Mouse (Mus musculus) CD8-positive naive resting alpha-beta T cell, adult 2 months (primary cell): Measurements from ENCODE around the gene Scaf8.
A peak's percentile ranks its signal among the peaks of the same experiment; 100 is the strongest.
"Not testable (repeated sequence)": the region's sequence is repeated elsewhere in the genome, so short reads cannot be mapped to it uniquely, and the experiment has no call there.

Source experiments
- DNase-seq, 2 experiments: peaks; one replicate each; pipeline ENCODE4 v3.0.0; 2022; ENCODE audit warnings: low read depth in 2 of 2, low spot score in 2 of 2

Gene Scaf8

GRCm38 (mm10) chr17:3114358-3114719, 433 bp upstream of the Scaf8 start:
- DNase-seq = peak in 1 of 2 experiments; percentile 84

- peak; percentile 40 to 52 for DNase-seq
Measured at GRCm38 (mm10) chr17:3115380-3115974, 705 bp downstream of the Scaf8 start.

GRCm38 (mm10) chr17:3120949-3121348, 6.2 kb downstream of the Scaf8 start:
- DNase-seq = not testable (repeated sequence)

- DNase-seq = not testable (repeated sequence)
Measured at GRCm38 (mm10) chr17:3123581-3123980, 8.8 kb downstream of the Scaf8 start.

- no peak for DNase-seq
Measured at GRCm38 (mm10) chr17:3128716-3129115, 13.9 kb downstream of the Scaf8 start.

- no peak for DNase-seq
Measured at GRCm38 (mm10) chr17:3129791-3130190, 15.0 kb downstream of the Scaf8 start.

GRCm38 (mm10) chr17:3135346-3135745, 20.6 kb downstream of the Scaf8 start:
- DNase-seq = no peak

- DNase-seq = no peak
Measured at GRCm38 (mm10) chr17:3136127-3136526, 21.4 kb downstream of the Scaf8 start.

- DNase-seq = no peak
Measured at GRCm38 (mm10) chr17:3138387-3138786, 23.6 kb downstream of the Scaf8 start.

GRCm38 (mm10) chr17:3140100-3140499, 25.3 kb downstream of the Scaf8 start:
- no peak for DNase-seq

- no peak for DNase-seq
Measured at GRCm38 (mm10) chr17:3148853-3149252, 34.1 kb downstream of the Scaf8 start.

- no peak for DNase-seq
Measured at GRCm38 (mm10) chr17:3149541-3149940, 34.8 kb downstream of the Scaf8 start.

GRCm38 (mm10) chr17:3150701-3151100, 35.9 kb downstream of the Scaf8 start:
- DNase-seq = not testable (repeated sequence)

- no peak for DNase-seq
Measured at GRCm38 (mm10) chr17:3151181-3151580, 36.4 kb downstream of the Scaf8 start.

GRCm38 (mm10) chr17:3156176-3156575, 41.4 kb downstream of the Scaf8 start:
- peak; percentile 2 to 18 for DNase-seq

- no peak for DNase-seq
Measured at GRCm38 (mm10) chr17:3157016-3157415, 42.2 kb downstream of the Scaf8 start.

GRCm38 (mm10) chr17:3162905-3163304, 48.1 kb downstream of the Scaf8 start:
- DNase-seq = no peak

- not testable (repeated sequence) for DNase-seq
Measured at GRCm38 (mm10) chr17:3180425-3180945, 65.7 kb downstream of the Scaf8 start.

GRCm38 (mm10) chr17:3195483-3195882, 80.7 kb downstream of the Scaf8 start:
- DNase-seq = not testable (repeated sequence)

- DNase-seq = no peak
Measured at GRCm38 (mm10) chr17:3200328-3200727, 85.6 kb downstream of the Scaf8 start.

- DNase-seq = no peak
Measured at GRCm38 (mm10) chr17:3203916-3204315, 89.1 kb downstream of the Scaf8 start.

GRCm38 (mm10) chr17:3204826-3205405, 90.1 kb downstream of the Scaf8 start:
- DNase-seq = no peak
